Mouse (Mus musculus): ENCODE measurements around the gene Ing3.

Gene Ing3

DNA sequence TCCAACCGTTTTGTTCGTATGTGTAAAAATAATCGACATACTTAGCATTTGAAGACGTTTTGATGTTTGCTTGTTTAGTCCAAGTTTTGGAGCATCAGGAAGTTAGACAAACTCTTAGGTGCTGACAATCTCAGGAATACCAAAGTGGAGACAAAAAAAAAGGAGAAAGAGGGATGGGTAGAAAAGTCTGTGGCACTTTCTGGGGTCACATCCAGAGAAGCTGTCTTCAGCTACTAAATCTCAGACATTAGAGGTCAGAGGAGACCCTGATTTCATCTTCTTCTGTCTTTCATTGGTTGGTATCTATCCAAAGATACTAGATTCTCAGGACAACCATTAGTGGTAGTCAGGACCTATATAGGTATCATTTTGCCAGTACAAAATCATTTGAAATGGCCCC is 41.8 kb downstream of the Ing3 start:
- no peak for DNase-seq (ENCODE audit: inconsistent ontology term)

GRCm38 (mm10) chr6:21993070-21993469 is 43.7 kb downstream of the Ing3 start:
- no peak for DNase-seq (ENCODE audit: inconsistent ontology term)

GRCm38 (mm10) chr6:21998131-21998530 is 48.8 kb downstream of the Ing3 start:
- DNase-seq (ENCODE audit: inconsistent ontology term) = no peak

- DNase-seq (ENCODE audit: inconsistent ontology term) = no peak
Observed at GRCm38 (mm10) chr6:21999025-21999424, 49.7 kb downstream of the Ing3 start.

GRCm38 (mm10) chr6:22000086-22000485 is 50.7 kb downstream of the Ing3 start:
- DNase-seq (ENCODE audit: inconsistent ontology term) = no peak

DNA sequence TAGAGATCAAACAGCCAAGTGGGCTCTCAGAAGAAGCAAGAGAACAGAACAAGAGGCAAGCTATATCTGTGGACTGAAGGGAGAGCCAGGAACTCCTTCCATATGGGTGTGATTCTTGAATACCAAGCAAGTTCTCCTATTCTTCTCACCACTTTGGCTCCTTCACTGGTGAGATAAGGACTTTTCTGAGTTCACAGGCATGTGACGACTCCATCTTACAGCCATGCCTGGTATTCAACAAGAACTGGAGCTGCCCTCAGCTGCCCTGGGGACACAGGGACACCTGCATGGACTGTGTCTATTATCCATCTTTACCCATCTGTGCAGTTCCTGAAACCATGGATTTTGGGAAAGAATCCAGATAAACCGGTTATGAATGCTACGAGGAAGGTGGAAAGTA is 51.5 kb downstream of the Ing3 start:
- peak; percentile 9 for DNase-seq (ENCODE audit: inconsistent ontology term)

- DNase-seq (ENCODE audit: inconsistent ontology term) = no peak
Observed at GRCm38 (mm10) chr6:22001284-22001916, 52.0 kb downstream of the Ing3 start.

- DNase-seq (ENCODE audit: inconsistent ontology term) = no peak
Observed at GRCm38 (mm10) chr6:22002521-22003199, 53.3 kb downstream of the Ing3 start.

DNA sequence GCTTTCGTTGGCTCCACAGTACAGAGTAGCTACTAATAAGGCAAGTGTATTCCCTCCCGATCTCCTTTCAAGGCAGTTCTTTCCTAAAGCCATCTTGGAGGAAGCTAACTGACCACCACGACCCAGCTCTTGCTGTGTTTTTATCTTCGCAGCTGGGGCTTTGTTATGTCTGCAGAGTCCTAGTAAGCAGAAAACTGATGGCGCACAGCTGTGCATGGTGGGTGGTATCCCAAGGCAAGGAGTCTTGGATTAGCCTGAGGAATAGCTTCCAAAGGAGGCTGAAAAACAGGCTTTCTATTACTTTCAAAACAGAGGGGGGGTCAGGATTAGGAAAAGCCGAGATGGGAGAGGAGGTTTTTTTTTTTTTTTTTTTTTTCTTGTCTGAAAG is 53.8 kb downstream of the Ing3 start:
- no peak for DNase-seq (ENCODE audit: inconsistent ontology term)

GRCm38 (mm10) chr6:22003959-22004543 is 54.7 kb downstream of the Ing3 start:
- DNase-seq (ENCODE audit: inconsistent ontology term) = no peak

GRCm38 (mm10) chr6:22008346-22008745 is 59.0 kb downstream of the Ing3 start:
- DNase-seq (ENCODE audit: inconsistent ontology term) = no peak

DNA sequence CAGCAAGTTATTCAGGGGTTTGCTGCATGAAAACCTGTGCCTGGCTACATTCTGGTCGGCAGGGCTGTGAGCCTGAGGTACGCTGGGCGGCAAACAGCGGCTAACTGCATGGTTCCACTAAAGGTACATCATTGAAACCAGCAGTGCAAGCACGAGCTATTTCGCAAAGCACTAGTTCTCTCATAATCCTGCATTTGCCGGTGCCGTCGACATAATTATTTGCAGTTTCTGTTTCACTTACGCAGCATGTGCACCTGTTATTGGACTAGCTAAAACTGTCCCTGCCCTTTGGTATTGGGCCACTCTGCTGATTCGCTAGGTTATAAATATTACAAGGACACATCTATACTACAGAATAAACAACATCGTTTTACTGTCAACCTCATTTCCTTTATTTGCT is 60.9 kb downstream of the Ing3 start:
- no peak for DNase-seq (ENCODE audit: inconsistent ontology term)

DNA sequence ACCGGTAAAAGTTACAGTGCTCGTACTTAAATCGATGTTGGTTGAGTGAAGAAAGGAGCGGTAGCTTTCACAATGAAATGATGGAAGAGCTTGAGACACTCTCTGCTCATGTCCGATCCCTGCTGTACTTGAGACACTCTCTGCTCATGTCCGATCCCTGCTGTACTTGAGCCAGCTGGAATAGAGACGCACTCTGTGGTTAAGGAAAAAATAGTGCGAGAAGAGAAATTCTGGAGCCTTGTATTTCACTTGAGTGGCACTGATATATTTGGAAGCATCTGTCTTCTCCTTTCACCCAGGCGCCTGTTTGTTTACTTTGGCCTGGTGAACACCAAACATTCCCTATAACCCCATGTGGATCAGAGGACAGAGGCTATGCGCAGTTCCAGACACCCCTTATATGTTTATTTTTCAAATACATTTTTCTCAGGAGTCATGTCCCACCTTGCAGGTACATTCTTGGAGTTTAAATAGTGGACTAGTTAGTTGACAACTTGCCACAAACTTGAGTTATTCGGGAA is 61.5 kb downstream of the Ing3 start:
- no peak for DNase-seq (ENCODE audit: inconsistent ontology term)

- no peak for DNase-seq (ENCODE audit: inconsistent ontology term)
Observed at GRCm38 (mm10) chr6:22011546-22011945, 62.2 kb downstream of the Ing3 start.

DNA sequence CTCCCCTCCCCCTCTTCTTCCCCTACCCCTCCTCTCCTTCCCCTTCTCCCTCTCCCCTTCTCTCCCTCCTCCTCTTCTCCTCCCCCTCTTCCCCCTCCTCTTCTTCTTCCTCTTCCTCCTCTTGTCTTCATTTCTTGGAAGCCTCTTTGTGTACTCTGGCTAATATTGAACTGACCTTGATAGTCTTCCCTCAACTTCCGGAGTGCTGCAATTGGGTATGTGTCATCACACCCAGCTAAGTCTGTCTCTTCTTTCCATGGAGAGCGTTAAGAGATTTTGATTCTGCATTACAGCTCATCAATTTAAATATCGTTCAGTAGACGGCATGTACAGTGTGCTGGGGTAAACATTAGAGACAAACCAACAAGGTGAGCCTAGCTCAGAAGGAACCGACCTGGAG is 62.7 kb downstream of the Ing3 start:
- no peak for DNase-seq (ENCODE audit: inconsistent ontology term)

DNA sequence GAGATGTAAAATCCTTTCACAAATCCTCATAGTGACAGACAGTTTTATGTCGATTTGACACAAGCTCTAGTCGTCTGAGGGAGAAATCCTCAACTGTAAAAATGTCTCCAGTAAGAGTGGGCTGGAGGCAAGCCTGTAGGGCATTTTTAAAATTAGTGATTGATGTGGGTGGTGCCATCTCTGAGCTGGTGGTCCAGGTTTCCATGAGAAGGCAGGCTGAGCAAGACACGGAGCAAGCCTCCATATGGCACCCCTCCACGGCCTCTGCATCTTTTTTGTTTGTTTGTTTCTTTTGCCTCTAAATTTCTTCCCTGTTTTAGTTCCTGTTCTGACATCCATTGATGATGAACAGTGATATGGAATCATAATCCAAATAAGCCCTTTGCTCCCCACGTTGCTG is 63.1 kb downstream of the Ing3 start:
- no peak for DNase-seq (ENCODE audit: inconsistent ontology term)

DNA sequence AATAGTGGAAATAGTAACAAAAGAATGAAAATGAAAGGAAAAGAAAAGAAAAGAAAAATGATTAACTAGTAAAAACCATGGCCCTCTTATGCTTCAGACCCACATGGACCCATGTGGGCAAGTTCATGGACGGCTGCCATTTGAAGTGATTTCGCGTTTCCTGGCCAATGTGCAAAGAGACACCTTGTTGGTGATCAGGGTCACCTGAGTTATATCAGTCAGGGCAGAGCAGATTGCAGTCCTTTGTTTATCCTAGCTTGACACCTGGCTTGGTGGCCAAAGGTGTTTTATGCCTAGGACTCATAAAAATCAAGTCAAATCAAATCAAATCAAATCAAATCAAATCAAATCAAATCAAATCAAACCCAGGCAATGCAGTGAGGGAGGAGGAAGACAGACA is 64.0 kb downstream of the Ing3 start:
- DNase-seq (ENCODE audit: inconsistent ontology term) = no peak

- no peak for DNase-seq (ENCODE audit: inconsistent ontology term)
Observed at GRCm38 (mm10) chr6:22014291-22014911, 65.0 kb downstream of the Ing3 start.

- DNase-seq (ENCODE audit: inconsistent ontology term) = no peak
Observed at GRCm38 (mm10) chr6:22017631-22018030, 68.3 kb downstream of the Ing3 start.

DNA sequence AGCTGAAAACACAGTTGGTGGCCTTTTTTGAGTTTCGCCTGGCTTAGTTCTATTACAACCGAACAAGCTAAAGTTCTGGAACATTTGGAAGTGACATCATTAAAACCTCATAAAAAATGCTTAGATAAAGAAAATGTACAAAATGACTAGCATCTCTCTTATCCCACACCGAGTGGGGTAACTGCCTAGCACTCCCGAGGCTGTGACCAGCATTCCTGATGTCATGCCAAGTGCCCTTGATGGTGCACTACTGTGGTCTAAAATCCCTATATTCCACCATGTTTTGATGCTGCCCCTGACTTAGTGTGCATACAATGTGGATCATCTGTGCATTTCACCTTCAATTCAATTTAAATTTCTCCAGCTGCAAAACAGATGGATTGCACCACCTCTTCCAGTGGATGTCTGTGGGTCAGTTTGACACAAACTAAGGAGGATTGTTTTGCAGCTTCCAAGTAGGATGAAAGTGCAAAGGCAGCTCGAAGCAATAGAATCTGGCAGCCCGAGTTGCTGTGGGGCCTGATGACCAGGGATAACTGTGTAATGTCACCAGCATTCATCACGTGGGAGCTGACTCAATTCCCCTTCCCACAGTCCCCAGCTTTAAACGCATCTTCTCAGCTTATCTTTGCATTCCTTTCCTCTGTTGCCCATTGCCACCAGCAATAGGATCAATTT is 69.5 kb downstream of the Ing3 start:
- no peak for DNase-seq (ENCODE audit: inconsistent ontology term)

DNA sequence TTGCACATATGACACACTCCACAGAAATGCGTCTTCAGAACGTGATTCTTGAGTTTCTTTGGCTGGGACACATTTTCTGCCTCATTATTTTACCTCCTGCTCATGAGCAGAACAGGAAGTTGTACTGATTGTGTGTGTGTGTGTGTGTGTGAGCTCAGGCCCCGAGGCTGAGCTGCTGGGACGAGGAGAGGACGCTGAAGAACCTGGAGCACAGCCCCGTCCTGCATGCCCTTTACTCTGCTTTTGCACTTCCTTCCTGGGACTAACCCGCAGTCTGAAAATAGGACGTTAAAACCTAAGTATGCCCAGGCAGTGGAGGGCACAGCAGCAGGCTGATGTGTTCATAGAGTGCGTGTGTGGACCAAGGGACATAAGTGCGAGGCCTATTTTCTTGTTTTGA is 70.3 kb downstream of the Ing3 start:
- no peak for DNase-seq (ENCODE audit: inconsistent ontology term)

- no peak for DNase-seq (ENCODE audit: inconsistent ontology term)
Observed at GRCm38 (mm10) chr6:22020696-22021095, 71.3 kb downstream of the Ing3 start.
